Mouse (Mus musculus) cortical plate, adult 2 months (tissue): Measurements from ENCODE around the gene Fam219a.

Experiments
- CTCF ChIP-seq: fragments of 200-500 bp; IDR thresholded peaks from 2 replicates; pipeline ENCODE4 v1.5.1; 2011; ENCODE audit warnings: mild to moderate bottlenecking, control low read depth, low read length; ENCODE audit not compliant: insufficient read depth; ENCODE audit errors: extremely low read depth
- POLR2A ChIP-seq: fragments of 200-500 bp; IDR thresholded peaks from 2 replicates; pipeline ENCODE4 v1.6.1; 2011; ENCODE audit warnings: mild to moderate bottlenecking, low read length, control low read depth; ENCODE audit not compliant: insufficient read depth; ENCODE audit errors: extremely low read depth

- no peak for TF ChIP-seq POLR2A
- TF ChIP-seq CTCF, result no peak
Observed at GRCm38 (mm10) chr4:41497046-41497445, 72.3 kb downstream of the Fam219a start.
